Mouse (Mus musculus) limb, embryonic 12.5 days (tissue): ENCODE measurements at regions not wholly inside any gene's neighbourhood (a gene's known extent, or its start where the extent isn't known, plus 50 kb on each side); places are given as distances from the start of the nearest gene placed in this dataset.

ENCODE experiments used
- ATAC-seq: fragments of 200-750 bp; cut with Nextera tagmentation; 2 replicates; pipeline ENCODE4 v1.8.0; 2017; ENCODE audit warnings: low read depth, moderate TSS enrichment; ENCODE audit not compliant: insufficient number of reproducible peaks, insufficient read depth, low FRiP score, low TSS enrichment
- H3K27ac ChIP-seq: fragments of 300-500 bp; sonication (generic); 2 replicates; pipeline ENCODE4 v1.5.1; 2016; ENCODE audit warnings: mild to moderate bottlenecking, moderate library complexity
- H3K27me3 ChIP-seq: fragments of 300-500 bp; sonication (generic); 2 replicates; pipeline ENCODE4 v1.6.1; 2016; ENCODE audit warnings: mild to moderate bottlenecking, moderate library complexity
- H3K36me3 ChIP-seq: fragments of 300-500 bp; sonication (generic); 2 replicates; pipeline ENCODE4 v1.6.1; 2016; ENCODE audit warnings: mild to moderate bottlenecking, moderate library complexity
- H3K4me1 ChIP-seq: fragments of 300-500 bp; sonication (generic); replicated peaks from 2 replicates; pipeline ENCODE4 v1.6.1; 2016
- H3K4me2 ChIP-seq: fragments of 300-500 bp; sonication (generic); 2 replicates; pipeline ENCODE4 v1.6.1; 2016; ENCODE audit warnings: mild to moderate bottlenecking, moderate library complexity
- H3K4me3 ChIP-seq: fragments of 300-500 bp; sonication (generic); replicated peaks from 2 replicates; pipeline ENCODE4 v1.5.1; 2016; ENCODE audit warnings: mild to moderate bottlenecking
- H3K9ac ChIP-seq: fragments of 300-500 bp; sonication (generic); replicated peaks from 2 replicates; pipeline ENCODE4 v1.6.1; 2016; ENCODE audit warnings: mild to moderate bottlenecking, moderate library complexity
- H3K9me3 ChIP-seq: fragments of 300-500 bp; sonication (generic); 2 replicates; pipeline ENCODE4 v1.6.1; 2016; ENCODE audit warnings: mild to moderate bottlenecking, moderate library complexity
- WGBS: fragments of 180-500 bp; shearing (Covaris S2); methylation state at CpG from one replicate; pipeline ENCODE4 v1.1.7; 2016; 5-methylcytosine and 5-hydroxymethylcytosine counted together

GRCm38 (mm10) chr4:125938186-125938585 is 86.2 kb upstream of the Csf3r start:
- 39% methylated on average over 6 of the region's 6 CpGs for WGBS
- no peak overlapping the region for H3K27ac ChIP-seq
- H3K9me3 ChIP-seq = no peaks in the 10 kb centered on the region
- no peak for ATAC-seq
- no peak overlapping the region for H3K4me2 ChIP-seq
- H3K4me1 ChIP-seq = 0 out of 2 replicates have a peak, but pooled peaks cover 4% of the 10 kb centered on the region
- peaks cover 50% of the 10 kb centered on the region for H3K27me3 ChIP-seq
- H3K4me3 ChIP-seq = no peak overlapping the region
- no peak overlapping the region for H3K9ac ChIP-seq
- H3K36me3 ChIP-seq = no peaks in the 10 kb centered on the region

- 67% methylated on average over 5 of the region's 5 CpGs for WGBS
These were observed 83.1 kb upstream of the Csf3r start for GRCm38 (mm10) chr4:125941266-125941665.

GRCm38 (mm10) chr4:125941916-125942315 is 82.4 kb upstream of the Csf3r start:
- Histone ChIP-seq H3K9me3 (no peaks in the 10 kb centered on the region), H3K27ac (no peak overlapping the region), H3K4me1 (no peaks in the 10 kb centered on the region), H3K9ac (no peak overlapping the region), H3K27me3 (peaks cover 46% of the 10 kb centered on the region), H3K4me2 (no peak overlapping the region), H3K4me3 (no peak overlapping the region), H3K36me3 (no peaks in the 10 kb centered on the region)
- ATAC-seq = no peak
- WGBS = 45% methylated on average over 3 of the region's 3 CpGs

More at GRCm38 (mm10) chr4:125941266-125941665, 83.1 kb upstream of the Csf3r start:
- Histone ChIP-seq H3K27me3 (peaks cover 49% of the 10 kb centered on the region), H3K4me1 (no peaks in the 10 kb centered on the region), H3K9ac (no peak overlapping the region), H3K27ac (no peak overlapping the region), H3K9me3 (no peaks in the 10 kb centered on the region), H3K4me2 (no peak overlapping the region), H3K36me3 (no peaks in the 10 kb centered on the region), H3K4me3 (no peak overlapping the region)
- ATAC-seq = no peak

GRCm38 (mm10) chr4:125945062-125945461 is 79.3 kb upstream of the Csf3r start:
- Histone ChIP-seq H3K4me3 (no peak overlapping the region), H3K27me3 (peaks cover 30% of the 10 kb centered on the region), H3K27ac (no peak overlapping the region), H3K4me1 (no peaks in the 10 kb centered on the region), H3K4me2 (no peak overlapping the region), H3K9ac (no peak overlapping the region), H3K9me3 (no peaks in the 10 kb centered on the region), H3K36me3 (no peaks in the 10 kb centered on the region)
- ATAC-seq = no peak
- WGBS = 62% methylated on average over 2 of the region's 2 CpGs

GRCm38 (mm10) chr4:125959426-125959825 is 64.9 kb upstream of the Csf3r start:
- no peaks in the 10 kb centered on the region for H3K9me3 ChIP-seq
- WGBS = 18% methylated on average over 9 of the region's 9 CpGs
- H3K36me3 ChIP-seq = no peaks in the 10 kb centered on the region
- H3K4me1 ChIP-seq = peaks cover 30% of the 10 kb centered on the region
- H3K27me3 ChIP-seq = peaks cover 33% of the 10 kb centered on the region; the same call in 1 of the 2 replicates
- ATAC-seq = no peak
- H3K27ac ChIP-seq = no peak overlapping the region
- no peak overlapping the region for H3K4me2 ChIP-seq
- H3K9ac ChIP-seq = no peak overlapping the region
- no peak overlapping the region for H3K4me3 ChIP-seq

GRCm38 (mm10) chr4:125960704-125961279 is 63.6 kb upstream of the Csf3r start:
- Histone ChIP-seq H3K4me1 (peaks cover 30% of the 10 kb centered on the region), H3K9me3 (no peaks in the 10 kb centered on the region), H3K9ac (no peak overlapping the region), H3K27ac (no peak overlapping the region), H3K4me2 (no peak overlapping the region), H3K36me3 (no peaks in the 10 kb centered on the region), H3K27me3 (peaks cover 33% of the 10 kb centered on the region; the same call in 1 of the 2 replicates), H3K4me3 (no peak overlapping the region)
- WGBS = 9% methylated on average over 8 of the region's 8 CpGs
- ATAC-seq = no peak

GRCm38 (mm10) chr4:125962677-125963076 is 61.7 kb upstream of the Csf3r start:
- no peak for ATAC-seq
- H3K4me1 ChIP-seq = peaks cover 21% of the 10 kb centered on the region
- whole genome bisulfite sequencing = 7% methylated on average over 7 of the region's 7 CpGs

More at GRCm38 (mm10) chr4:125962677-125963076, 61.7 kb upstream of the Csf3r start:
- H3K4me3 ChIP-seq = no peak overlapping the region
- H3K27me3 ChIP-seq = peaks cover 33% of the 10 kb centered on the region; the same call in 1 of the 2 replicates
- no peak overlapping the region for H3K9ac ChIP-seq
- H3K36me3 ChIP-seq = no peaks in the 10 kb centered on the region
- no peak overlapping the region for H3K4me2 ChIP-seq
- no peaks in the 10 kb centered on the region for H3K9me3 ChIP-seq
- H3K27ac ChIP-seq = no peak overlapping the region
